Mouse (Mus musculus) hindbrain, embryonic 13.5 days (tissue): ENCODE measurements around the gene Tada2a. TPM values are rescaled to one million over a fixed set of nuclear protein-coding genes. Genes with fewer than 3 reads are reported as not detected.

Experiments
- ATAC-seq: fragments of 200-750 bp; cut with Nextera tagmentation; 2 replicates; pipeline ENCODE4 v1.8.0; 2017; ENCODE audit warnings: moderate TSS enrichment; ENCODE audit not compliant: low FRiP score
- H3K27ac ChIP-seq: fragments of 300-500 bp; sonication (generic); 2 replicates; pipeline ENCODE4 v1.5.1; 2015; ENCODE audit warnings: inconsistent platforms, mild to moderate bottlenecking, moderate library complexity
- H3K27me3 ChIP-seq: fragments of 300-500 bp; sonication (generic); 2 replicates; pipeline ENCODE4 v1.6.1; 2015; ENCODE audit warnings: mild to moderate bottlenecking, inconsistent platforms
- H3K36me3 ChIP-seq: fragments of 300-500 bp; sonication (generic); 2 replicates; pipeline ENCODE4 v1.6.1; 2015; ENCODE audit warnings: mild to moderate bottlenecking, inconsistent platforms
- H3K4me1 ChIP-seq: fragments of 300-500 bp; sonication (generic); replicated peaks from 2 replicates; pipeline ENCODE4 v1.6.1; 2015; ENCODE audit warnings: inconsistent platforms
- H3K4me2 ChIP-seq: fragments of 300-500 bp; sonication (generic); 2 replicates; pipeline ENCODE4 v1.6.1; 2015; ENCODE audit warnings: inconsistent platforms, mild to moderate bottlenecking, moderate library complexity
- H3K4me3 ChIP-seq: fragments of 300-500 bp; sonication (generic); 2 replicates; pipeline ENCODE4 v1.5.1; 2015; ENCODE audit warnings: mild to moderate bottlenecking, inconsistent platforms
- H3K9ac ChIP-seq: fragments of 300-500 bp; sonication (generic); 2 replicates; pipeline ENCODE4 v1.6.1; 2015; ENCODE audit warnings: mild to moderate bottlenecking, inconsistent platforms
- H3K9me3 ChIP-seq: fragments of 300-500 bp; sonication (generic); 2 replicates; pipeline ENCODE4 v1.6.1; 2016; ENCODE audit warnings: inconsistent platforms
- WGBS: fragments of 180-500 bp; shearing (Covaris S2); methylation state at CpG from one replicate; pipeline ENCODE4 v1.1.7; 2015; 5-methylcytosine and 5-hydroxymethylcytosine counted together
- polyA plus RNA-seq: library from polyadenylated mRNA; unstranded; fragments of >200 nt; fragmentation: Nextera tagmentation; extraction: Ambion mirVana; gene quantifications from 2 replicates; pipeline ENCODE4 v1.2.1, GENCODE M21; 2015

Gene Tada2a
- polyA plus RNA-seq, 1 experiment from 2014 or later: 30.0 TPM

- H3K9me3 ChIP-seq: no peaks in the 10 kb centered on the region
- 3% methylated on average over 51 of the region's 63 CpGs for WGBS
- peaks cover 52% of the 10 kb centered on the region for H3K27me3 ChIP-seq
- peak overlapping the region; percentile 40; the same call in 1 of the 2 replicates for H3K27ac ChIP-seq
- H3K4me2 ChIP-seq: peak overlapping the region; percentile 86
- H3K36me3 ChIP-seq: no peaks in the 10 kb centered on the region
- peak; percentile 80 for ATAC-seq
- H3K4me3 ChIP-seq: peak overlapping the region; percentile 64
- H3K9ac ChIP-seq: peak overlapping the region; percentile 75
- peaks cover 29% of the 10 kb centered on the region for H3K4me1 ChIP-seq
These were observed 61.0 kb downstream of the Tada2a start for GRCm38 (mm10) chr11:84068191-84069033.

GRCm38 (mm10) chr11:84067720-84068190 is 61.6 kb downstream of the Tada2a start:
- H3K27ac ChIP-seq: peak overlapping the region; percentile 40; the same call in 1 of the 2 replicates
- 0 out of 2 replicates have a peak, but pooled peaks have one; percentile 57 for ATAC-seq
- H3K27me3 ChIP-seq: peaks cover 52% of the 10 kb centered on the region

GRCm38 (mm10) chr11:84066927-84067645 is 62.3 kb downstream of the Tada2a start:
- ATAC-seq: no peak
- H3K36me3 ChIP-seq: no peaks in the 10 kb centered on the region
- peak overlapping the region; percentile 86 for H3K4me2 ChIP-seq
- H3K27ac ChIP-seq: no peak overlapping the region
- 0 out of 2 replicates have a peak overlapping the region, but pooled peaks have one; percentile 1 for H3K9ac ChIP-seq
- H3K9me3 ChIP-seq: no peaks in the 10 kb centered on the region
- 7% methylated on average over 18 of the region's 18 CpGs for WGBS
- peak overlapping the region; percentile 64 for H3K4me3 ChIP-seq
- H3K27me3 ChIP-seq: peaks cover 52% of the 10 kb centered on the region
- H3K4me1 ChIP-seq: peaks cover 29% of the 10 kb centered on the region

More at GRCm38 (mm10) chr11:84067720-84068190, 61.6 kb downstream of the Tada2a start:
- peaks cover 29% of the 10 kb centered on the region for H3K4me1 ChIP-seq
- no peaks in the 10 kb centered on the region for H3K36me3 ChIP-seq
- H3K9me3 ChIP-seq: no peaks in the 10 kb centered on the region
- peak overlapping the region; percentile 64 for H3K4me3 ChIP-seq
- 1% methylated on average over 21 of the region's 21 CpGs for WGBS
- peak overlapping the region; percentile 75 for H3K9ac ChIP-seq
- peak overlapping the region; percentile 86 for H3K4me2 ChIP-seq

- no peaks in the 10 kb centered on the region for H3K36me3 ChIP-seq
- H3K4me1 ChIP-seq: peaks cover 29% of the 10 kb centered on the region
- ATAC-seq: no peak
- H3K9ac ChIP-seq: no peak overlapping the region
- no peak overlapping the region for H3K27ac ChIP-seq
- H3K4me2 ChIP-seq: peak overlapping the region; percentile 17; the same call in 1 of the 2 replicates
- H3K4me3 ChIP-seq: no peak overlapping the region
- WGBS: 4% methylated on average over 11 of the region's 11 CpGs
- H3K9me3 ChIP-seq: no peaks in the 10 kb centered on the region
- H3K27me3 ChIP-seq: peaks cover 52% of the 10 kb centered on the region
These were observed 63.3 kb downstream of the Tada2a start for GRCm38 (mm10) chr11:84066071-84066481.

- peaks cover 34% of the 10 kb centered on the region for H3K27me3 ChIP-seq
- H3K27ac ChIP-seq: no peak overlapping the region
- no peaks in the 10 kb centered on the region for H3K9me3 ChIP-seq
- no peak overlapping the region for H3K4me3 ChIP-seq
- no peak for ATAC-seq
- no peak overlapping the region for H3K9ac ChIP-seq
- no peak overlapping the region for H3K4me2 ChIP-seq
- 95% methylated on average over 3 of the region's 3 CpGs for WGBS
- H3K36me3 ChIP-seq: no peaks in the 10 kb centered on the region
- H3K4me1 ChIP-seq: peaks cover 25% of the 10 kb centered on the region
These were observed 65.7 kb downstream of the Tada2a start for GRCm38 (mm10) chr11:84063631-84064209.

GRCm38 (mm10) chr11:84062805-84063204 is 66.6 kb downstream of the Tada2a start:
- ATAC-seq: no peak
- WGBS: 52% methylated on average over 2 of the region's 2 CpGs

GRCm38 (mm10) chr11:84061881-84062280 is 67.5 kb downstream of the Tada2a start:
- no peaks in the 10 kb centered on the region for H3K36me3 ChIP-seq
- H3K9me3 ChIP-seq: no peaks in the 10 kb centered on the region
- H3K4me2 ChIP-seq: no peak overlapping the region
- no peak overlapping the region for H3K27ac ChIP-seq
- no peak overlapping the region for H3K4me3 ChIP-seq
- no peak overlapping the region for H3K9ac ChIP-seq
- ATAC-seq: no peak
- H3K27me3 ChIP-seq: peaks cover 20% of the 10 kb centered on the region
- peaks cover 11% of the 10 kb centered on the region for H3K4me1 ChIP-seq
- 95% methylated on average over 2 of the region's 2 CpGs for WGBS

More at GRCm38 (mm10) chr11:84062805-84063204, 66.6 kb downstream of the Tada2a start:
- Histone ChIP-seq H3K9me3 (no peaks in the 10 kb centered on the region), H3K27me3 (peaks cover 29% of the 10 kb centered on the region), H3K9ac (no peak overlapping the region), H3K4me2 (no peak overlapping the region), H3K4me3 (no peak overlapping the region), H3K27ac (no peak overlapping the region), H3K4me1 (peaks cover 20% of the 10 kb centered on the region), H3K36me3 (no peaks in the 10 kb centered on the region)

- no peak overlapping the region for H3K4me3 ChIP-seq
- no peaks in the 10 kb centered on the region for H3K36me3 ChIP-seq
- no peak overlapping the region for H3K9ac ChIP-seq
- ATAC-seq: no peak
- H3K4me2 ChIP-seq: no peak overlapping the region
- H3K9me3 ChIP-seq: no peaks in the 10 kb centered on the region
- 0 out of 2 replicates have a peak, but pooled peaks cover under 1% of the 10 kb centered on the region for H3K4me1 ChIP-seq
- WGBS: 87% methylated on average over 6 of the region's 6 CpGs
- H3K27me3 ChIP-seq: peaks cover 7% of the 10 kb centered on the region
- no peak overlapping the region for H3K27ac ChIP-seq
These were observed 68.8 kb downstream of the Tada2a start for GRCm38 (mm10) chr11:84060635-84061034.

- no peaks in the 10 kb centered on the region for H3K4me1 ChIP-seq
- H3K9me3 ChIP-seq: no peaks in the 10 kb centered on the region
- ATAC-seq: no peak
- 95% methylated on average over 2 of the region's 2 CpGs for WGBS
- no peaks in the 10 kb centered on the region for H3K36me3 ChIP-seq
- H3K27ac ChIP-seq: no peak overlapping the region
- no peak overlapping the region for H3K4me3 ChIP-seq
- 0 out of 2 replicates have a peak, but pooled peaks cover 4% of the 10 kb centered on the region for H3K27me3 ChIP-seq
- no peak overlapping the region for H3K4me2 ChIP-seq
- H3K9ac ChIP-seq: no peak overlapping the region
These were observed 69.6 kb downstream of the Tada2a start for GRCm38 (mm10) chr11:84059784-84060183.

- H3K4me2 ChIP-seq: no peak overlapping the region
These were observed 72.0 kb downstream of the Tada2a start for GRCm38 (mm10) chr11:84057418-84057817.

GRCm38 (mm10) chr11:84053524-84054163 is 75.8 kb downstream of the Tada2a start:
- H3K4me1 ChIP-seq: peaks cover 16% of the 10 kb centered on the region
- H3K9ac ChIP-seq: peak overlapping the region; percentile 43; the same call in 1 of the 2 replicates
- 51% methylated on average over 10 of the region's 10 CpGs for whole genome bisulfite sequencing
- no peaks in the 10 kb centered on the region for H3K36me3 ChIP-seq
- ATAC-seq: peak; percentile 65
- no peaks in the 10 kb centered on the region for H3K9me3 ChIP-seq
- H3K4me3 ChIP-seq: no peak overlapping the region
- H3K4me2 ChIP-seq: no peak overlapping the region; the same call in 1 of the 2 replicates
- peak overlapping the region; percentile 65 for H3K27ac ChIP-seq
- H3K27me3 ChIP-seq: no peaks in the 10 kb centered on the region

More at GRCm38 (mm10) chr11:84057418-84057817, 72.0 kb downstream of the Tada2a start:
- WGBS: 94% methylated on average over 2 of the region's 2 CpGs
- peaks cover 15% of the 10 kb centered on the region for H3K4me1 ChIP-seq
- H3K9ac ChIP-seq: no peak overlapping the region
- no peaks in the 10 kb centered on the region for H3K9me3 ChIP-seq
- no peaks in the 10 kb centered on the region for H3K36me3 ChIP-seq
- ATAC-seq: no peak
- H3K27me3 ChIP-seq: no peaks in the 10 kb centered on the region
- no peak overlapping the region for H3K4me3 ChIP-seq
- no peak overlapping the region for H3K27ac ChIP-seq
